Mouse (Mus musculus) midbrain, embryonic 14.5 days (tissue): ENCODE measurements around the gene Sgsm1. TPM values are rescaled to one million over a fixed set of nuclear protein-coding genes. Genes with fewer than 3 reads are reported as not detected.

Experiments
- ATAC-seq: fragments of 200-750 bp; cut with Nextera tagmentation; 2 replicates; pipeline ENCODE4 v1.8.0; 2017; ENCODE audit warnings: moderate number of reproducible peaks, moderate library complexity; ENCODE audit not compliant: low FRiP score, low TSS enrichment
- DNase-seq: peaks from one replicate; pipeline ENCODE4 v3.0.0-alpha.2; 2015
- H3K27ac ChIP-seq: fragments of 300-500 bp; sonication (generic); replicated peaks from 2 replicates; pipeline ENCODE4 v1.5.1; 2014; ENCODE audit warnings: mild to moderate bottlenecking, low read depth, low read length, moderate library complexity
- H3K27me3 ChIP-seq: fragments of 300-500 bp; sonication (generic); 2 replicates; pipeline ENCODE4 v1.6.1; 2014; ENCODE audit warnings: low read length, control low read depth, mixed read lengths; ENCODE audit not compliant: control insufficient read depth, insufficient read depth
- H3K36me3 ChIP-seq: fragments of 300-500 bp; sonication (generic); 2 replicates; pipeline ENCODE4 v1.6.1; 2014; ENCODE audit warnings: low read length, control low read depth; ENCODE audit not compliant: control insufficient read depth, insufficient read depth
- H3K4me1 ChIP-seq: fragments of 300-500 bp; sonication (generic); 2 replicates; pipeline ENCODE4 v1.6.1; 2014; ENCODE audit warnings: mild to moderate bottlenecking, antibody characterized with exemption, low read length, control low read depth; ENCODE audit not compliant: control insufficient read depth, insufficient read depth
- H3K4me2 ChIP-seq: fragments of 300-500 bp; sonication (generic); 2 replicates; pipeline ENCODE4 v1.6.1; 2014; ENCODE audit warnings: mild to moderate bottlenecking, low read length, moderate library complexity
- H3K4me3 ChIP-seq: fragments of 300-500 bp; sonication (generic); replicated peaks from 2 replicates; pipeline ENCODE4 v1.5.1; 2014; ENCODE audit warnings: low read depth, low read length
- H3K9ac ChIP-seq: fragments of 300-500 bp; sonication (generic); replicated peaks from 2 replicates; pipeline ENCODE4 v1.6.1; 2014; ENCODE audit warnings: mild to moderate bottlenecking, low read length, moderate library complexity
- H3K9me3 ChIP-seq: fragments of 300-500 bp; sonication (generic); 2 replicates; pipeline ENCODE4 v1.6.1; 2016; ENCODE audit warnings: low read length, control low read depth, mixed read lengths; ENCODE audit not compliant: control insufficient read depth
- WGBS: fragments of 180-500 bp; shearing (Covaris S2); extraction: QIAGEN DNeasy Blood & Tissue Kit; methylation state at CpG from one replicate; pipeline ENCODE4 v1.1.7; 2014; 5-methylcytosine and 5-hydroxymethylcytosine counted together
- polyA plus RNA-seq: library from polyadenylated mRNA; unstranded; fragments of >200 nt; fragmentation: Nextera tagmentation; extraction: Ambion mirVana; gene quantifications from 2 replicates; pipeline ENCODE4 v1.2.1, GENCODE M21; 2014

The Sgsm1 gene
- polyA plus RNA-seq, 1 experiment from 2014 or later, result 15.2 TPM

DNA sequence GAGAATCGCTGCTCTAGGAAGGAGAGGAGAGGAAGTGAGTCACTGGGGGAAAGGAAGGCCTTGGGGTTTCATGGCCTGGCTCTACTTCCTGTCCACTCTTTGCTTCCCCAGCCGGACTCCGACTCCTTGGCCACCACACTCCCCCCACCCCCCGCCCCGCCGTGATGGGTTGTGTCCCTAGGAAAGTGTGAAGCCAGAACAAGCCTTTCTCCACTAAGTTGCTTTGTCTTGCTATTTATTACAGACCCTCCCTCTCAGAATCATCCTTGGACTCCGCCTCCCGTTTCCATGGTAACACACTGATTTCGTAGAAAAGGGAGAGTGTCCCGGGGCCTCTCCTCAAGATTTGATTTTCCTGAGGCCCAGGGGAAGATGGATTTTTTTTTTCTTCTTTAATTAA, 85.3 kb downstream of the Sgsm1 start:
- no peak overlapping the region for H3K4me3 ChIP-seq
- H3K9ac ChIP-seq, result no peak overlapping the region
- no peaks in the 10 kb centered on the region for H3K27me3 ChIP-seq
- 12% methylated on average over 10 of the region's 10 CpGs for WGBS
- 0 out of 2 replicates have a peak overlapping the region, but pooled peaks have one; percentile 20 for H3K27ac ChIP-seq
- DNase-seq (peak; percentile 82), ATAC-seq (no peak)
- H3K36me3 ChIP-seq, result no peaks in the 10 kb centered on the region
- H3K4me2 ChIP-seq, result peak overlapping the region; percentile 50; the same call in 1 of the 2 replicates
- no peaks in the 10 kb centered on the region for H3K9me3 ChIP-seq
- H3K4me1 ChIP-seq, result 0 out of 2 replicates have a peak, but pooled peaks cover 8% of the 10 kb centered on the region

DNA sequence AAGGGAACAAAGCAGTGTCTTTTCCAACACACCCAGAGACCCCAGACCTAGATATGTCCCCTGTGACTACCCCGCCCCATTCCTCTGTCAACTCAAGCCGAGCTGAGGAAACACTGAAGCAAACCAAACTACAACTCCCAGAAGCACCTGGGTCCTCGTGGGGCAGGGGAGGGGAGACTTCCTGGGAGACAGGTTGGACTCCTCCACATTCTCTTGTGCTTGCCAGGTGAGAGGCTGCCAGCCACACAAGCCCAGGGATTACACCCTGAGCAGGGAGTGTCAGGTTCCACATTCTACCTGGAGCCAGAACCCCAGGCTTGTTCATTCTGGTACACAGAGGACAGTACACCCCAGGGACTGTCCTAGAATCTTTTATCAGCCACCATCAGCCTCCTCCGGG, 86.7 kb downstream of the Sgsm1 start:
- Histone ChIP-seq H3K36me3 (no peaks in the 10 kb centered on the region), H3K27ac (no peak overlapping the region), H3K27me3 (no peaks in the 10 kb centered on the region), H3K4me3 (no peak overlapping the region), H3K9ac (no peak overlapping the region), H3K4me2 (no peak overlapping the region), H3K9me3 (no peaks in the 10 kb centered on the region), H3K4me1 (0 out of 2 replicates have a peak, but pooled peaks cover 8% of the 10 kb centered on the region)
- 63% methylated on average over 4 of the region's 4 CpGs for WGBS
- no peak for DNase-seq
- no peak for ATAC-seq

DNA sequence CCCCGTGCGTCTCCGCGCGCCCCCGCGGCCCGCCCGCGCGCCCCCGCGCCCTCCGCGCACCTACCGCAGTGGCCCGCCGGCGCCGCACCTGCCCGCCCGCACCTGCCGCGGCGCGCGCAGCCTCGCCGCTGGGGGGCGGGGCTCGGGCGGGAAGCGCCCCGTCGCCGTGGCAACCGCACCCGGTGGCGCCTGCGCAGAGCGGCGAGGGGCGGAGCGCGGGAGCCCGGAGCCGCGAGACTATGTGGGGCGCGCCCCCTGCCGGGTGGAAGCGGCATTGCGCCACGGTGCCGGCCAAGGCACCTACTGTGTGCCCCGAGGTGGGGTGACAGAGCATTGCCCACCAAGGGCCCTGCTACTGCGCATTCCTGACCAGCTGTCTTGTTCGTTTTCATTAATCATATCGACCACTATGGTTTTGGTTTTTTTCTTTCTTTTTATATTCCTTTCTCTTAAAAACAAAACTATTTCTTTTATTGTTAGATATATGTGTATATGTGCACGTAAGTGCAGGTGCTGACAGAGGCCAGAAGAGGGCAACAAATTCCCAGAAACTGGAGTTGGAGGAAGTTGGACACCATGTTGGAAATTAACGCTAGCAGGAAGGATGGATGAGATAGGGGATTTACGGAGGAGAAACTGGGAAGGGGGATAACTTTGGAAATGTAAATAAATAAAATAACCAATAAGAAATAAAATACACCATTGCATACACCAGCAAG, 89.3 kb downstream of the Sgsm1 start, which contains the start of gene 2900026A02Rik:
Gene 2900026A02Rik (minus strand): TSS at position 90 of the 719 bp plus-strand sequence.
- 0 out of 2 replicates have a peak, but pooled peaks cover 8% of the 10 kb centered on the region for H3K4me1 ChIP-seq
- H3K27ac ChIP-seq, result 0 out of 2 replicates have a peak within 1 kb of the TSS, but pooled peaks have one; percentile 20
- 9% methylated on average over 53 of the region's 62 CpGs for WGBS
- H3K9me3 ChIP-seq, result no peaks in the 10 kb centered on the region
- DNase-seq, result peak; percentile 90
- peak within 1 kb of the TSS; percentile 46 for H3K4me3 ChIP-seq
- H3K9ac ChIP-seq, result peak within 1 kb of the TSS; percentile 46
- H3K27me3 ChIP-seq, result no peaks in the 10 kb centered on the region
- ATAC-seq, result peak; percentile 65
- H3K36me3 ChIP-seq, result no peaks in the 10 kb centered on the region
- peak within 1 kb of the TSS; percentile 83 for H3K4me2 ChIP-seq

DNA sequence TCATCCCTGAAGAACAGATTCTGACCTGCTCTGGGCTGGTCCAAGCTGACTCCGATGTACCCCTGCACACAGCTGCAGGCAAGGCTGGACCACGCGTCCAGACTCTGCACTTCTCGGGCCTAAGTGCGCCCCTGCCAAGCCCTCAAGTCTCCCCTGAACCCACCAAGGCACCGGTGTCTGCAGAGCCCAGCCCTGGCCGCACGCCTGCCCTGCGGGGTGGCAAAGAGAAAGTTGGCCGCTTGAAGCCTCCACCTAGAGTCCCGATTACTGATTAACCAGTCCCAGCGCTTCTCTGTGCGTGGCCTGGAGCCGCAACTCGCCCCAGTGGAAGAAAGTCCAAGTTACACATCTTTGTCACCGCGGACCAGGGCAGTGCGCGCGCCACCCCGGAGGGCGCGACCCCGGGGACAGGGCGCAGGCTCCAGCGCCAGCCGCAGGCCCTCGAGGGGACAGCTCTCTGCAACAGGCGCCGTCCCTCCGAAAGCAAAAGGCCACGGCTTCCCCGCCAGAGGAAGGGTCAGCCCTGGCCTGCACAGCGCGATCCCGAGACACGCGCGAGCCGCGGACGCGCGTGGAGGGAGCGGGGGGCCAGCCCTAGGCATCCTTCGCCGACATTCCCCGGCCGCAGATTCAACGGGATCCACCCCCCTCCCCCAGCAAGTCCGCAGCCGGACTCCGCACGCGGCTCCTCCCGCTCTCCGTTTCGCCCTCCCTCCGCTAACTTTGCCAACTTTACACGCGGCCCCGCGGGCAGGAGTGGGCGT, 90.0 kb downstream of the Sgsm1 start:
- Histone ChIP-seq H3K9me3 (no peaks in the 10 kb centered on the region), H3K27ac (0 out of 2 replicates have a peak overlapping the region, but pooled peaks have one; percentile 20), H3K4me3 (peak overlapping the region; percentile 46), H3K9ac (peak overlapping the region; percentile 46), H3K4me2 (peak overlapping the region; percentile 83), H3K27me3 (no peaks in the 10 kb centered on the region), H3K4me1 (0 out of 2 replicates have a peak, but pooled peaks cover 1% of the 10 kb centered on the region), H3K36me3 (no peaks in the 10 kb centered on the region)
- DNase-seq (no peak), ATAC-seq (no peak; the same call in none of the 2 replicates)
- WGBS, result 1% methylated on average over 63 of the region's 64 CpGs

DNA sequence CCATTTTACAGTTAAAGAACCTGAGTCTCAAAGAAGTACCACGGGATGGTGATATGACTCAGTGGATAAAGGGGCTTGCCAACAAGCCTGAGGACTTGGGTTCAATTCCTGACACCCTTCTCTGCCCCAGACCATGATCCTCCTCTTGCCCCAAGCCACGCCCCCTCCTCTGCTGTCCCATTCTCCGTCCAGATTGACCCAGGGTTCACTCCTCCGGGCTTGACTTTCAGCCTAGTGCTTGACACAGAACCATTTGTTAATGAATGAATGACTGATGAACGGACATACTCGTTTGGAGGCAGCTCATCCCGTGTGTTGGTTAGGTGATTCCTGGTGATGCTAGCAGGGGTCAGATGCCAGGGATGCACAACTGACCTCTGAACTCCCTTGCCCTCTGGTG, 90.7 kb downstream of the Sgsm1 start:
- H3K27ac ChIP-seq, result no peak overlapping the region
- no peak for ATAC-seq
- 78% methylated on average over 7 of the region's 7 CpGs for WGBS
- H3K27me3 ChIP-seq, result no peaks in the 10 kb centered on the region
- no peak overlapping the region for H3K4me3 ChIP-seq
- H3K4me2 ChIP-seq, result no peak overlapping the region; the same call in 1 of the 2 replicates
- H3K9me3 ChIP-seq, result no peaks in the 10 kb centered on the region
- DNase-seq, result no peak
- H3K4me1 ChIP-seq, result no peaks in the 10 kb centered on the region
- H3K9ac ChIP-seq, result no peak overlapping the region
- no peaks in the 10 kb centered on the region for H3K36me3 ChIP-seq

- Histone ChIP-seq H3K27me3 (no peaks in the 10 kb centered on the region), H3K36me3 (no peaks in the 10 kb centered on the region), H3K4me2 (no peak overlapping the region), H3K4me1 (no peaks in the 10 kb centered on the region), H3K9me3 (no peaks in the 10 kb centered on the region), H3K27ac (no peak overlapping the region), H3K9ac (no peak overlapping the region), H3K4me3 (no peak overlapping the region)
- DNase-seq (no peak), ATAC-seq (no peak)
- WGBS, result 82% methylated on average over 6 of the region's 6 CpGs
These were observed 91.1 kb downstream of the Sgsm1 start for GRCm38 (mm10) chr5:113219450-113219849.

DNA sequence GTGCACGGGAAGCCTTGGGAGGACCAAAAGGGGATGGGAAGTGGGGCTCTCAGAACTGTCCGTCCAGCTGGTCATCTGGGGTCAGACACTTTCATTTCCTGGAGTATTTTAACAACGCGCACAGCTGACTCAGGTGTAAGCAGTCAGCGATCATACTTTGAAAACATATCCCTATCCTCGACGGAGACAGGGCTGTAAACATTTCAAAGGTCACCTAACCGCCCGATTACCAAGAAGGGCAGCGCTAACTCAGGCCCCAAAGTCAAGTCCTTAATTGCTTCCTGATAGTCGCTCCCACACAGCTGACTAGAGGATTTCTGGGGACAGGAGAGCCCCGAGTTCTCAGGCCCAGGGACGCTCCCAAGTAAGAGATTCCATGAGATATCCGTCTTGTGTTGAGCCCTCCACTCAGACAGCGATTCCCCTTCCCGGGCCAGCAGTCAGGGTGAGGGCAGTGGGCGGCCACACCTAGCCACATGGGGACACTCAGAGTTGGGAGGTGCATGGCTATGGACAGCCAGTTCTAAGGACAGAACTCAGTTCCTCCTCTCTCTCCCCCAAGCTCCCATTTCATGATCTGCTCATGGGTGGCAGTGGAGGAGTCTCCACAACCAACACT, 91.9 kb downstream of the Sgsm1 start:
- Histone ChIP-seq H3K27me3 (no peaks in the 10 kb centered on the region), H3K36me3 (no peaks in the 10 kb centered on the region), H3K4me2 (no peak overlapping the region), H3K4me3 (no peak overlapping the region), H3K27ac (no peak overlapping the region), H3K4me1 (no peaks in the 10 kb centered on the region), H3K9me3 (no peaks in the 10 kb centered on the region), H3K9ac (no peak overlapping the region)
- no peak for ATAC-seq
- WGBS, result 89% methylated on average over 17 of the region's 17 CpGs
- DNase-seq, result no peak

- Histone ChIP-seq H3K27ac (no peak overlapping the region), H3K4me3 (no peak overlapping the region), H3K4me1 (no peaks in the 10 kb centered on the region), H3K36me3 (no peaks in the 10 kb centered on the region), H3K4me2 (no peak overlapping the region), H3K27me3 (no peaks in the 10 kb centered on the region), H3K9me3 (no peaks in the 10 kb centered on the region), H3K9ac (no peak overlapping the region)
- ATAC-seq, result no peak
- 86% methylated on average over 12 of the region's 12 CpGs for WGBS
- no peak for DNase-seq
These were observed 93.5 kb downstream of the Sgsm1 start for GRCm38 (mm10) chr5:113217076-113217475.
